Mouse (Mus musculus): Measurements from ENCODE around the gene Tnnc1.

DNA sequence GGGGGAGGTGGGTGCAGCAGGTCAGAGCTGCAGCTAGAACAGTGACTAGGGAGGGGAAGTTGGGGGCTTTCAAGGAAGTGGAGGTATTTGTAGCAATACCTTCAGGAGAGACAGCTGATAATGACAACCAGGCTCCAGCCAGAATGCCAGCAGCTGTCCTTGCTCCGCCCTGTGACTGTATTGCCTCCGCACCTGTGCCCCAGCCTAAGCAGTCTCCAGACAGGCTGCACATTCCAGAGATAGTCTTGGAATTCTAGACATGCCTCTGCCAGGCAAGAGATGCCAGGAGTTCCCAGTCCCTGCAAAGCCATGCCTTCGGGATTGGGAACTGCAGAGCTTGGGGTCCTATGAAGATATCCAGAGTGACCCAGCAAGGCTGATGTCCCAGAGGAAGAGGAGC, 4.4 kb downstream of the Tnnc1 start:
- TF ChIP-seq POLR2A (IDR thresholded peaks at IDR 0.05; ENCODE audit: borderline replicate concordance, extremely low read depth, insufficient read depth, insufficient read length, poor library complexity, severe bottlenecking): no peak
- no peak for TF ChIP-seq CTCF (IDR thresholded peaks at IDR 0.05; ENCODE audit: borderline replicate concordance, extremely low read depth, insufficient read depth, insufficient read length)
